Mouse (Mus musculus): ENCODE measurements around the gene Sik2.

Gene Sik2

GRCm38 (mm10) chr9:50863824-50864223 is 145.0 kb downstream of the Sik2 start:
- DNase-seq: no peak

- DNase-seq: no peak
Measured at GRCm38 (mm10) chr9:50861119-50861839, 147.6 kb downstream of the Sik2 start.

GRCm38 (mm10) chr9:50858681-50859080 is 150.2 kb downstream of the Sik2 start:
- DNase-seq: no peak

- DNase-seq: no peak
Measured at GRCm38 (mm10) chr9:50857082-50857641, 151.7 kb downstream of the Sik2 start.

- peak; percentile 97 to 98 for DNase-seq
Measured at GRCm38 (mm10) chr9:50856341-50857081, 152.4 kb downstream of the Sik2 start.

GRCm38 (mm10) chr9:50855780-50856179 is 153.1 kb downstream of the Sik2 start:
- no peak for DNase-seq

GRCm38 (mm10) chr9:50855133-50855766 is 153.6 kb downstream of the Sik2 start:
- DNase-seq: no peak

GRCm38 (mm10) chr9:50854376-50854775 is 154.5 kb downstream of the Sik2 start:
- no peak for DNase-seq

- DNase-seq: peak; percentile 13 to 17
Measured at GRCm38 (mm10) chr9:50852634-50853349, 156.1 kb downstream of the Sik2 start.

GRCm38 (mm10) chr9:50850713-50851112 is 158.2 kb downstream of the Sik2 start:
- DNase-seq: peak; percentile 21 to 24

- DNase-seq: no peak
Measured at GRCm38 (mm10) chr9:50850271-50850670, 158.6 kb downstream of the Sik2 start.

GRCm38 (mm10) chr9:50849755-50850154 is 159.1 kb downstream of the Sik2 start:
- DNase-seq: no peak

GRCm38 (mm10) chr9:50849249-50849648 is 159.6 kb downstream of the Sik2 start:
- DNase-seq: peak; percentile 82 to 83

- no peak for DNase-seq
Measured at GRCm38 (mm10) chr9:50848821-50849220, 160.1 kb downstream of the Sik2 start.

GRCm38 (mm10) chr9:50847606-50848368 is 161.1 kb downstream of the Sik2 start:
- no peak for DNase-seq

GRCm38 (mm10) chr9:50847133-50847532 is 161.7 kb downstream of the Sik2 start:
- no peak for DNase-seq

- no peak for DNase-seq
Measured at GRCm38 (mm10) chr9:50845547-50845946, 163.3 kb downstream of the Sik2 start.

GRCm38 (mm10) chr9:50845081-50845480 is 163.8 kb downstream of the Sik2 start, which contains the start of gene Ppp2r1b:
Ppp2r1b (plus strand) TSS chr9:50845301.
- no peak for DNase-seq
